11 mouse cellular contexts compared by ENCODE assay signal in genomic region chr16:35140620-35140975, GRCm38 (mm10). TPM values are rescaled to one million over a fixed set of nuclear protein-coding genes. Genes with fewer than 3 reads are reported as not detected.
DNase-seq lines count a peak whose midpoint lies in the region; ATAC-seq and TF ChIP-seq lines count a peak whose summit lies in the region.
"Had no signal": no experiment of that assay in that cellular context is flagged by ENCODE, and none has a peak within 500 bp of the region (broad histone marks: within the 10 kb centered on the region; RNA-seq: fewer than 3 reads in every experiment).

No protein-coding gene starts in this region.

- peak; percentile 51; the same call in 1 of the 2 replicates for ATAC-seq in lung, embryonic 16.5 days (ENCODE audit: low read depth)
- peak; percentile 50; the same call in 1 of the 2 replicates for ATAC-seq in hindbrain, postnatal 0 days
- peak; percentile 56; the same call in 1 of the 2 replicates for ATAC-seq in stomach, embryonic 16.5 days (ENCODE audit: insufficient read depth, low FRiP score)

- no peak overlapping the region for H3K9ac ChIP-seq in lung, embryonic 16.5 days (ENCODE audit: low read length)
- H3K9ac ChIP-seq in hindbrain, postnatal 0 days (replicated peaks; ENCODE audit: low read length), result no peak overlapping the region
- no peak overlapping the region for H3K9ac ChIP-seq in stomach, embryonic 16.5 days (ENCODE audit: low read length)

- no peaks in the 10 kb centered on the region for H3K36me3 ChIP-seq in lung, embryonic 16.5 days (ENCODE audit: control insufficient read depth, insufficient read depth, low read length)
- H3K36me3 ChIP-seq in hindbrain, postnatal 0 days (ENCODE audit: insufficient read depth, low read length), result no peaks in the 10 kb centered on the region
- H3K36me3 ChIP-seq in stomach, embryonic 16.5 days (ENCODE audit: control insufficient read depth, insufficient read depth, low read length), result no peaks in the 10 kb centered on the region

- H3K27me3 ChIP-seq in lung, embryonic 16.5 days (ENCODE audit: control insufficient read depth, insufficient read depth, low read depth, low read length), result no peaks in the 10 kb centered on the region
- H3K27me3 ChIP-seq in hindbrain, postnatal 0 days (ENCODE audit: insufficient read depth, low read length), result no peaks in the 10 kb centered on the region
- H3K27me3 ChIP-seq in stomach, embryonic 16.5 days (ENCODE audit: control insufficient read depth, insufficient read depth, low read length), result no peaks in the 10 kb centered on the region

- H3K4me2 ChIP-seq in lung, embryonic 16.5 days (ENCODE audit: low read depth, low read length), result no peak overlapping the region
- H3K4me2 ChIP-seq in hindbrain, postnatal 0 days (ENCODE audit: low read depth, low read length), result peak overlapping the region; percentile 11
- H3K4me2 ChIP-seq in stomach, embryonic 16.5 days (ENCODE audit: low read depth, low read length), result peak overlapping the region; percentile 17; the same call in 1 of the 2 replicates

- WGBS in lung, embryonic 16.5 days, result 35% methylated on average over 9 of the region's 9 CpGs
- WGBS in hindbrain, postnatal 0 days, result 27% methylated on average over 9 of the region's 9 CpGs
- 28% methylated on average over 9 of the region's 9 CpGs for WGBS in stomach, embryonic 16.5 days

- H3K4me3 ChIP-seq in lung, embryonic 16.5 days (ENCODE audit: low read length), result no peak overlapping the region
- no peak overlapping the region for H3K4me3 ChIP-seq in hindbrain, postnatal 0 days (ENCODE audit: low read length)
- no peak overlapping the region for H3K4me3 ChIP-seq in stomach, embryonic 16.5 days (replicated peaks; ENCODE audit: low read length)
- H3K4me3 ChIP-seq: erythroblast, embryonic 14.5 days had no signal

- peaks cover 6% of the 10 kb centered on the region for H3K4me1 ChIP-seq in lung, embryonic 16.5 days (replicated peaks; ENCODE audit: control insufficient read depth, insufficient read depth, low read length)
- peaks cover 10% of the 10 kb centered on the region; the same call in 1 of the 2 replicates for H3K4me1 ChIP-seq in hindbrain, postnatal 0 days (ENCODE audit: insufficient read depth, low read length)
- peaks cover 8% of the 10 kb centered on the region; the same call in 1 of the 2 replicates for H3K4me1 ChIP-seq in stomach, embryonic 16.5 days (ENCODE audit: control insufficient read depth, insufficient read depth, low read length)

- TF ChIP-seq CTCF in hindbrain, postnatal 0 days (IDR thresholded peaks at IDR 0.05; ENCODE audit: low read depth), result no peak

- no peak overlapping the region for H3K27ac ChIP-seq in lung, embryonic 16.5 days (ENCODE audit: low read length)
- H3K27ac ChIP-seq in hindbrain, postnatal 0 days, result peak overlapping the region; percentile 68
- peak overlapping the region; percentile 2; the same call in 1 of the 2 replicates for H3K27ac ChIP-seq in stomach, embryonic 16.5 days (ENCODE audit: low read length)
- H3K27ac ChIP-seq: kidney, postnatal 0 days had no signal

- DNase-seq in cerebellum, postnatal 10 days, result peak; percentile 40 to 56
- DNase-seq in cerebellum, adult 18-20 months, result no peak
- no peak for DNase-seq in lung, postnatal 14 days
- DNase-seq in hindbrain, postnatal 0 days (ENCODE audit: low spot score), result peak; percentile 39
- no peak for DNase-seq in urinary bladder, postnatal 25 days (ENCODE audit: low spot score)
- DNase-seq in thymus, adult 18-20 months, result no peak

- H3K9me3 ChIP-seq in lung, embryonic 16.5 days (ENCODE audit: control insufficient read depth, low read length), result no peaks in the 10 kb centered on the region
- H3K9me3 ChIP-seq in hindbrain, postnatal 0 days (ENCODE audit: low read length), result no peaks in the 10 kb centered on the region
- no peaks in the 10 kb centered on the region for H3K9me3 ChIP-seq in stomach, embryonic 16.5 days (replicated peaks; ENCODE audit: control insufficient read depth, low read length)

RNA-seq across cellular contexts. Expression of gene Adcy5, which starts 14.1 kb away (rescaled TPM):
- 1.4 and 1.5 TPM in 2 replicates for polyA plus RNA-seq in lung, embryonic 16.5 days (2015; fragmentation: Nextera tagmentation; extraction: Ambion mirVana)
- total RNA-seq in hindbrain, postnatal 0 days (2014; rRNA removed), result 82.7 and 85.5 TPM in 2 replicates
- polyA plus RNA-seq in hindbrain, postnatal 0 days (2015; fragmentation: Nextera tagmentation; extraction: Ambion mirVana), result 5.7 and 6.3 TPM in 2 replicates
- polyA plus RNA-seq in stomach, embryonic 16.5 days (2015; fragmentation: Nextera tagmentation; extraction: Ambion mirVana), result 3.0 TPM in 2 replicates
- total RNA-seq: granulocyte monocyte progenitor cell, adult 5-6 weeks had no signal
- polyA plus RNA-seq: erythroblast, embryonic 14.5 days had no signal

Comparison
In these comparisons a context has a peak if more than half of its experiments do, and no peak if none do; other contexts are left out.
1. DNase-seq: peak in cerebellum, postnatal 10 days (2 of 2) and hindbrain, postnatal 0 days (single experiment); none in cerebellum, adult 18-20 months (0 of 2), lung, postnatal 14 days (single experiment), urinary bladder, postnatal 25 days (single experiment) and thymus, adult 18-20 months (0 of 2).
2. Peak in every context shown above with its lines, with median percentiles within 50 percentile points of each other: ATAC-seq.